8 mouse cellular contexts compared by ENCODE assay signal in the genomic region with DNA sequence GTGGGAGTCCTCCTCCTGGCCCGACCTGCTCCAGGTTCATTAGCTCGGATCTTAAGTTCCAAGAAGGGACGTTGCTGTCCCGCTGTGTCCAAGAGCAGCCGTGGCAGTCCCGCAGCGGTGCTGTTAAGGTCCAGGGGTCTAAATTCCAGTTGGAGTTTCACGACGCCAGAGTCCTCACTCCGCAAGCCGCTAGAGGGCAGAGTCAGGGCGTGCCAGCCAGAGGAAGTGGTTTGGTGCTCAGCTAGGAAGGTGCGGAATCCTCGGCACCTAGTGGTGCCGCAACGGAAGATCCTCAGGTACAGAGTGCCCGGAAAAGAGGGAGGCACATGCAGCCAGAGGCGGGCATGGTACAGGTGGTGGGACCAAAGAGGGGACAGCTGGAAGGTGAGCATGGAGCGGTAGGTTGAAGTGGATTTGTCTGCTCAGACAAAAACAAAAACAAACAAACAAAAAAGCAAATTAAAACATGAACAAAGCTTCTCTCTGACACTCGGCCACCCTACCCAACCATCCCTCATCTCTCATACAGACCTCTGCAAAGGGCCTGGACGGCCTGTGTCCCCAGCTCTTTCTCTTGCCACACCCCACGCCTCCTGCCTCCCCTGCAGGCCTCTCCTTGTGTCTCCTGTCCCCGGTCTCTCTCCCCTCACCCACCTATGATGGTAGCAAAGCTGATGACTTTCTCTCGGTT. TPM values are rescaled to one million over a fixed set of nuclear protein-coding genes. Genes with fewer than 3 reads are reported as not detected.
DNase-seq lines count a peak whose midpoint lies in the region; ATAC-seq and TF ChIP-seq lines count a peak whose summit lies in the region.

No protein-coding gene starts in this region.

- peak; percentile 59 for TF ChIP-seq CTCF in bone marrow macrophage, adult 2 months (IDR thresholded peaks at IDR 0.05; ENCODE audit: low read depth, low read length)

- no peak for DNase-seq in ES-E14 (ENCODE audit: low read depth, low spot score)
- peak; percentile 46 to 66 for DNase-seq in layer of hippocampus, postnatal 14 days (ENCODE audit: low spot score in 2 of 2)
- DNase-seq in lung, postnatal 14 days: peak; percentile 78
- DNase-seq in retina, postnatal 1 day: peak; percentile 78

- H3K4me1 ChIP-seq in ES-E14 (ENCODE audit: control insufficient read depth in 2 of 2, insufficient read depth in 2 of 2, low read length in 2 of 2, poor library complexity in 1 of 2): peaks cover 3 to 12% of the 10 kb centered on the region in 2 experiments; a peak in 3 of 4 replicates
- H3K4me1 ChIP-seq in bone marrow macrophage, adult 2 months (ENCODE audit: control insufficient read depth, insufficient read depth, low read length): peaks cover 15% of the 10 kb centered on the region
- peaks cover 9% of the 10 kb centered on the region; the same call in 1 of the 2 replicates for H3K4me1 ChIP-seq in erythroblast, embryonic 14.5 days (ENCODE audit: control insufficient read depth)

- H3K4me3 ChIP-seq in ES-E14 (ENCODE audit: insufficient read depth in 1 of 2, low read depth in 1 of 2, low read length in 2 of 2, poor library complexity in 1 of 2, severe bottlenecking in 1 of 2): peak overlapping the region; percentile 39 to 55
- H3K4me3 ChIP-seq in bone marrow macrophage, adult 2 months (ENCODE audit: insufficient read depth, low read length): peak overlapping the region; percentile 27; the same call in 1 of the 2 replicates
- peak overlapping the region; percentile 14 for H3K4me3 ChIP-seq in erythroblast, embryonic 14.5 days (replicated peaks)

- no peak overlapping the region for H3K27ac ChIP-seq in ES-E14 (ENCODE audit: insufficient read depth, low read depth, low read length, poor library complexity, severe bottlenecking)
- no peak overlapping the region for H3K27ac ChIP-seq in bone marrow macrophage, adult 2 months (ENCODE audit: insufficient read depth, low read depth, low read length)

- no peaks in the 10 kb centered on the region for H3K36me3 ChIP-seq in ES-E14 (ENCODE audit: control insufficient read depth, insufficient read depth, low read length, poor library complexity, severe bottlenecking)
- H3K36me3 ChIP-seq in erythroblast, embryonic 14.5 days (ENCODE audit: control insufficient read depth): no peaks in the 10 kb centered on the region

- peak; percentile 84 to 87 for ATAC-seq in hematopoietic stem cell, adult 5-6 weeks (replicated peaks in 1 of 2; ENCODE audit: insufficient read depth in 1 of 2, low FRiP score in 2 of 2, low TSS enrichment in 1 of 2, low read depth in 1 of 2, poor library complexity in 2 of 2, severe bottlenecking in 2 of 2)
- ATAC-seq in erythroid progenitor cell, adult 5-6 weeks (replicated peaks; ENCODE audit: low FRiP score, poor library complexity, severe bottlenecking): no peak

- peaks cover 14% of the 10 kb centered on the region for H3K27me3 ChIP-seq in erythroblast, embryonic 14.5 days (ENCODE audit: control insufficient read depth)

- no peaks in the 10 kb centered on the region for H3K9me3 ChIP-seq in ES-E14 (ENCODE audit: control insufficient read depth, insufficient read depth, low read depth, low read length)
- no peaks in the 10 kb centered on the region for H3K9me3 ChIP-seq in erythroblast, embryonic 14.5 days (ENCODE audit: control insufficient read depth, low read length)

- in situ Hi-C loops in ES-E14 (cut with MboI; ENCODE audit: low sequenced_read_pairs in 2 of 2, unreplicated experiment in 2 of 2): no loop called here

- H3K9ac ChIP-seq in ES-E14 (ENCODE audit: insufficient read depth, low read depth, low read length, poor library complexity, severe bottlenecking): peak overlapping the region; percentile 40

- no peak for TF ChIP-seq POLR2A in bone marrow macrophage, adult 2 months (IDR thresholded peaks at IDR 0.05; ENCODE audit: borderline replicate concordance, low read depth, low read length)

TF ChIP-seq in ES-E14, 5 proteins besides CTCF, POLR2A, EP300 and RAD21:
- TF ChIP-seq HCFC1 (IDR thresholded peaks at IDR 0.05; ENCODE audit: borderline replicate concordance, insufficient read depth, low read length) (no peak), MAFK (IDR thresholded peaks at IDR 0.05; ENCODE audit: insufficient read depth, low read depth, low read length) (no peak), ZC3H11A (IDR thresholded peaks at IDR 0.05; ENCODE audit: borderline replicate concordance, low read depth, low read length) (no peak), CHD2 (IDR thresholded peaks at IDR 0.05; ENCODE audit: low read depth, low read length) (no peak), ZNF384 (IDR thresholded peaks at IDR 0.05; ENCODE audit: low read depth, low read length) (no peak)
TF ChIP-seq in ES-E14: peak in this region for 0.

RNA-seq across cellular contexts. Expression of gene Inhbe, which starts 3.5 kb away (rescaled TPM):
- 0.22 and 0.69 TPM in 2 replicates for total RNA-seq in ES-E14 (2012; rRNA removed)
- not detected in 2 replicates for polyA plus RNA-seq in bone marrow macrophage, adult 2 months (2012; ENCODE audit: insufficient read depth, insufficient read length, missing spikeins)
- not detected in 2 replicates for polyA plus RNA-seq in erythroblast, embryonic 14.5 days (2012)
- total RNA-seq in hematopoietic stem cell, adult 5-6 weeks (2017): 0.13 TPM in 1 of 2 replicates, not detected in the other
- under 1 TPM in 1 of 2 experiments, not detected in 1; 0.07 TPM for total RNA-seq in layer of hippocampus, postnatal 14 days (2021)
- not detected in 2 replicates for total RNA-seq in erythroid progenitor cell, adult 5-6 weeks (2015; ENCODE audit: low replicate concordance)
- not detected in 2 replicates for total RNA-seq in erythroid progenitor cell, adult 5-6 weeks (2017; ENCODE audit: low replicate concordance)

RNA-seq across cellular contexts. Expression of gene Gli1, which starts 9.0 kb away (rescaled TPM):
- 14.9 and 47.3 TPM in 2 replicates for total RNA-seq in ES-E14 (2012; rRNA removed)
- polyA plus RNA-seq in bone marrow macrophage, adult 2 months (2012; ENCODE audit: insufficient read depth, insufficient read length, missing spikeins): not detected in 2 replicates
- polyA plus RNA-seq in erythroblast, embryonic 14.5 days (2012): not detected in 2 replicates
- not detected in 2 replicates for total RNA-seq in hematopoietic stem cell, adult 5-6 weeks (2017)
- 1 to 10 TPM; 2.0 to 3.3 TPM for total RNA-seq in layer of hippocampus, postnatal 14 days (2021)
- total RNA-seq in erythroid progenitor cell, adult 5-6 weeks (2015; ENCODE audit: low replicate concordance): not detected in 2 replicates
- total RNA-seq in erythroid progenitor cell, adult 5-6 weeks (2017; ENCODE audit: low replicate concordance): not detected in 2 replicates

RNA-seq across cellular contexts. Expression of gene Inhbc, which starts 19.5 kb away (rescaled TPM):
- total RNA-seq in ES-E14 (2012; rRNA removed): 0.36 and 1.2 TPM in 2 replicates
- not detected in 2 replicates for polyA plus RNA-seq in bone marrow macrophage, adult 2 months (2012; ENCODE audit: insufficient read depth, insufficient read length, missing spikeins)
- polyA plus RNA-seq in erythroblast, embryonic 14.5 days (2012): not detected in 2 replicates
- total RNA-seq in hematopoietic stem cell, adult 5-6 weeks (2017): not detected in 2 replicates
- total RNA-seq in layer of hippocampus, postnatal 14 days (2021): not detected
- not detected in 2 replicates for total RNA-seq in erythroid progenitor cell, adult 5-6 weeks (2015; ENCODE audit: low replicate concordance)
- total RNA-seq in erythroid progenitor cell, adult 5-6 weeks (2017; ENCODE audit: low replicate concordance): not detected in 2 replicates

RNA-seq across cellular contexts. Expression of gene Arhgap9, which starts 29.0 kb away (rescaled TPM):
- 2.6 and 5.1 TPM in 2 replicates for total RNA-seq in ES-E14 (2012; rRNA removed)
- 131 and 146 TPM in 2 replicates for polyA plus RNA-seq in bone marrow macrophage, adult 2 months (2012; ENCODE audit: insufficient read depth, insufficient read length, missing spikeins)
- polyA plus RNA-seq in erythroblast, embryonic 14.5 days (2012): 0.06 and 0.16 TPM in 2 replicates
- total RNA-seq in hematopoietic stem cell, adult 5-6 weeks (2017): 29.5 and 43.7 TPM in 2 replicates
- 1 to 10 TPM in 1 of 2 experiments, under 1 TPM in 1; 0.99 to 1.1 TPM for total RNA-seq in layer of hippocampus, postnatal 14 days (2021)
- total RNA-seq in erythroid progenitor cell, adult 5-6 weeks (2015; ENCODE audit: low replicate concordance): 18.0 and 18.9 TPM in 2 replicates
- total RNA-seq in erythroid progenitor cell, adult 5-6 weeks (2017; ENCODE audit: low replicate concordance): 6.4 and 15.4 TPM in 2 replicates

RNA-seq across cellular contexts. Expression of gene R3hdm2, which starts 29.4 kb away (rescaled TPM):
- total RNA-seq in ES-E14 (2012; rRNA removed): 25.5 and 26.1 TPM in 2 replicates
- 134 and 144 TPM in 2 replicates for polyA plus RNA-seq in bone marrow macrophage, adult 2 months (2012; ENCODE audit: insufficient read depth, insufficient read length, missing spikeins)
- polyA plus RNA-seq in erythroblast, embryonic 14.5 days (2012): 8.8 and 11.1 TPM in 2 replicates
- total RNA-seq in hematopoietic stem cell, adult 5-6 weeks (2017): 41.3 and 73.9 TPM in 2 replicates
- total RNA-seq in layer of hippocampus, postnatal 14 days (2021): 100 to 1,000 TPM; 161 to 186 TPM
- 34.4 and 56.9 TPM in 2 replicates for total RNA-seq in erythroid progenitor cell, adult 5-6 weeks (2015; ENCODE audit: low replicate concordance)
- total RNA-seq in erythroid progenitor cell, adult 5-6 weeks (2017; ENCODE audit: low replicate concordance): 22.6 and 52.5 TPM in 2 replicates
